Mouse (Mus musculus) spleen, adult 2 months (tissue): ENCODE measurements around the gene Aldh1a3. TPM values are rescaled to one million over a fixed set of nuclear protein-coding genes. Genes with fewer than 3 reads are reported as not detected.
A peak's percentile ranks its signal among the peaks of the same experiment; 100 is the strongest.

Experiments
- DNase-seq, 2 experiments: peaks; one replicate each; pipeline versions ENCODE4 v3.0.0 to v3.0.0-alpha.2; 2012 to 2021; ENCODE audit warnings: low spot score in 2 of 2, low read depth in 1 of 2
- H3K27ac ChIP-seq: fragments of 200-500 bp; 2 replicates; pipeline ENCODE4 v1.5.1; 2012; ENCODE audit warnings: low read length, inconsistent platforms; ENCODE audit not compliant: insufficient read depth
- H3K27me3 ChIP-seq: fragments of 200-500 bp; 2 replicates; pipeline ENCODE4 v1.6.1; 2012; ENCODE audit warnings: mild to moderate bottlenecking, moderate library complexity, low read length, inconsistent platforms; ENCODE audit not compliant: control insufficient read depth, insufficient read depth
- H3K36me3 ChIP-seq: fragments of 200-500 bp; 2 replicates; pipeline ENCODE4 v1.6.1; 2012; ENCODE audit warnings: mild to moderate bottlenecking, low read length, inconsistent platforms; ENCODE audit not compliant: control insufficient read depth, insufficient read depth
- H3K4me1 ChIP-seq: fragments of 200-500 bp; 2 replicates; pipeline ENCODE4 v1.6.1; 2011; ENCODE audit warnings: inconsistent platforms; ENCODE audit not compliant: control insufficient read depth, insufficient read depth, insufficient read length
- H3K4me3 ChIP-seq: fragments of 200-500 bp; 2 replicates; pipeline ENCODE4 v1.5.1; 2011; ENCODE audit warnings: mild to moderate bottlenecking, inconsistent platforms; ENCODE audit not compliant: insufficient read depth, insufficient read length; ENCODE audit errors: extremely low read depth
- CTCF ChIP-seq: fragments of 200-500 bp; IDR thresholded peaks from 2 replicates; pipeline ENCODE4 v1.5.1; 2011; ENCODE audit warnings: mild to moderate bottlenecking, inconsistent platforms; ENCODE audit not compliant: insufficient read depth, insufficient read length, insufficient replicate concordance; ENCODE audit errors: extremely low read depth
- POLR2A ChIP-seq: fragments of 200-500 bp; IDR thresholded peaks from 2 replicates; pipeline ENCODE4 v1.6.1; 2011; ENCODE audit warnings: low read depth, low read length, inconsistent platforms
- WGBS: fragments of 180-500 bp; shearing (Covaris S2); methylation state at CpG from one replicate; pipeline ENCODE4 v1.1.7; 2018; 5-methylcytosine and 5-hydroxymethylcytosine counted together
- polyA plus RNA-seq: library from polyadenylated mRNA; depleted of rRNA; stranded (reverse); fragments of >200 nt; gene quantifications from 2 replicates; pipeline ENCODE4 v1.2.3, GENCODE M21; 2012

The Aldh1a3 gene
- polyA plus RNA-seq, 1 experiment = 0.53 TPM

- no peaks in the 10 kb centered on the region for H3K27me3 ChIP-seq
- H3K27ac ChIP-seq = no peak overlapping the region
- no peaks in the 10 kb centered on the region for H3K36me3 ChIP-seq
- DNase-seq = no peak
- 62% methylated on average over 4 of the region's 4 CpGs for WGBS
- TF ChIP-seq CTCF (no peak), POLR2A (no peak)
- H3K4me1 ChIP-seq = no peaks in the 10 kb centered on the region
- no peak overlapping the region for H3K4me3 ChIP-seq
Observed at GRCm38 (mm10) chr7:66416829-66417228, 10.5 kb downstream of the Aldh1a3 start.

- no peaks in the 10 kb centered on the region for H3K4me1 ChIP-seq
- H3K4me3 ChIP-seq = no peak overlapping the region
- no peak for TF ChIP-seq POLR2A
- no peak for DNase-seq
- no peaks in the 10 kb centered on the region for H3K27me3 ChIP-seq
- H3K36me3 ChIP-seq = no peaks in the 10 kb centered on the region
- H3K27ac ChIP-seq = no peak overlapping the region
- whole genome bisulfite sequencing = 90% methylated on average over 7 of the region's 7 CpGs
Observed at GRCm38 (mm10) chr7:66413093-66413492, 14.2 kb downstream of the Aldh1a3 start.

GRCm38 (mm10) chr7:66409433-66409832 lies 17.9 kb downstream of the Aldh1a3 start:
- H3K4me3 ChIP-seq = no peak overlapping the region
- no peaks in the 10 kb centered on the region for H3K27me3 ChIP-seq
- H3K27ac ChIP-seq = no peak overlapping the region
- 80% methylated on average over 6 of the region's 6 CpGs for WGBS
- DNase-seq = no peak
- no peaks in the 10 kb centered on the region for H3K36me3 ChIP-seq
- no peaks in the 10 kb centered on the region for H3K4me1 ChIP-seq
- TF ChIP-seq POLR2A = no peak
- peak; percentile 5; the same call in 1 of the 2 replicates for TF ChIP-seq CTCF

- Histone ChIP-seq H3K27me3 (no peaks in the 10 kb centered on the region), H3K4me3 (no peak overlapping the region), H3K36me3 (no peaks in the 10 kb centered on the region), H3K27ac (no peak overlapping the region), H3K4me1 (no peaks in the 10 kb centered on the region)
- TF ChIP-seq CTCF = no peak
- TF ChIP-seq POLR2A = no peak
- 84% methylated on average over 8 of the region's 8 CpGs for WGBS
- DNase-seq = no peak
Observed at GRCm38 (mm10) chr7:66406971-66407370, 20.3 kb downstream of the Aldh1a3 start.

GRCm38 (mm10) chr7:66405951-66406721 lies 21.2 kb downstream of the Aldh1a3 start:
- Histone ChIP-seq H3K4me3 (no peak overlapping the region), H3K36me3 (no peaks in the 10 kb centered on the region), H3K27ac (no peak overlapping the region; the same call in 1 of the 2 replicates), H3K27me3 (no peaks in the 10 kb centered on the region), H3K4me1 (no peaks in the 10 kb centered on the region)
- DNase-seq = no peak
- TF ChIP-seq POLR2A (no peak), CTCF (no peak)
- 69% methylated on average over 13 of the region's 13 CpGs for WGBS

GRCm38 (mm10) chr7:66405541-66405940 lies 21.8 kb downstream of the Aldh1a3 start:
- no peak overlapping the region; the same call in 1 of the 2 replicates for H3K27ac ChIP-seq
- no peak for DNase-seq

GRCm38 (mm10) chr7:66404802-66405201 lies 22.5 kb downstream of the Aldh1a3 start:
- TF ChIP-seq CTCF = no peak
- no peak for TF ChIP-seq POLR2A
- Histone ChIP-seq H3K4me3 (no peak overlapping the region), H3K4me1 (no peaks in the 10 kb centered on the region), H3K27me3 (no peaks in the 10 kb centered on the region), H3K27ac (no peak overlapping the region), H3K36me3 (no peaks in the 10 kb centered on the region)
- no peak for DNase-seq
- WGBS = 42% methylated on average over 4 of the region's 4 CpGs

More at GRCm38 (mm10) chr7:66405541-66405940, 21.8 kb downstream of the Aldh1a3 start:
- Histone ChIP-seq H3K4me3 (no peak overlapping the region), H3K36me3 (no peaks in the 10 kb centered on the region), H3K4me1 (no peaks in the 10 kb centered on the region), H3K27me3 (no peaks in the 10 kb centered on the region)
- TF ChIP-seq POLR2A (no peak), CTCF (no peak)
- 77% methylated on average over 11 of the region's 11 CpGs for WGBS

- DNase-seq = no peak
- Histone ChIP-seq H3K27ac (no peak overlapping the region), H3K4me1 (no peaks in the 10 kb centered on the region), H3K36me3 (no peaks in the 10 kb centered on the region), H3K27me3 (no peaks in the 10 kb centered on the region), H3K4me3 (no peak overlapping the region)
- no peak for TF ChIP-seq POLR2A
- TF ChIP-seq CTCF = no peak
- 19% methylated on average over 10 of the region's 10 CpGs for WGBS
Observed at GRCm38 (mm10) chr7:66404141-66404540, 23.2 kb downstream of the Aldh1a3 start.
